Mouse (Mus musculus) gastrocnemius, adult 2 months (tissue): ENCODE data around the gene Cfap61. TPM values are rescaled to one million over a fixed set of nuclear protein-coding genes. Genes with fewer than 3 reads are reported as not detected.
A peak's percentile ranks its signal among the peaks of the same experiment; 100 is the strongest.
"Not testable (repeated sequence)": the region's sequence is repeated elsewhere in the genome, so short reads cannot be mapped to it uniquely, and the experiment has no call there.

Experiments used
- DNase-seq: peaks from one replicate; pipeline ENCODE4 v3.0.0; 2022
- H3K27ac ChIP-seq: fragments of 200-600 bp; 2 replicates; pipeline ENCODE4 v1.8.1; 2022; ENCODE audit warnings: mild to moderate bottlenecking
- H3K4me3 ChIP-seq: fragments of 200-600 bp; 2 replicates; pipeline ENCODE4 v1.8.1; 2022; ENCODE audit warnings: mild to moderate bottlenecking, moderate library complexity
- CTCF ChIP-seq: fragments of 200-600 bp; IDR thresholded peaks from 2 replicates; pipeline ENCODE4 v1.8.1; 2022; ENCODE audit warnings: antibody characterized with exemption, mild to moderate bottlenecking, moderate library complexity
- intact Hi-C: fragments of 180-260 bp; cut with DNase I; formaldehyde crosslinking; loops from one replicate; pipeline ENCODE4 v1.15.1; 2025
- total RNA-seq, 2 experiments: library from RNA; stranded (reverse); gene quantifications; 2 replicates each; pipeline ENCODE4 v1.2.3; 2021

Gene Cfap61
- total RNA-seq, 2 experiments from 2014 or later, result not detected

DNA sequence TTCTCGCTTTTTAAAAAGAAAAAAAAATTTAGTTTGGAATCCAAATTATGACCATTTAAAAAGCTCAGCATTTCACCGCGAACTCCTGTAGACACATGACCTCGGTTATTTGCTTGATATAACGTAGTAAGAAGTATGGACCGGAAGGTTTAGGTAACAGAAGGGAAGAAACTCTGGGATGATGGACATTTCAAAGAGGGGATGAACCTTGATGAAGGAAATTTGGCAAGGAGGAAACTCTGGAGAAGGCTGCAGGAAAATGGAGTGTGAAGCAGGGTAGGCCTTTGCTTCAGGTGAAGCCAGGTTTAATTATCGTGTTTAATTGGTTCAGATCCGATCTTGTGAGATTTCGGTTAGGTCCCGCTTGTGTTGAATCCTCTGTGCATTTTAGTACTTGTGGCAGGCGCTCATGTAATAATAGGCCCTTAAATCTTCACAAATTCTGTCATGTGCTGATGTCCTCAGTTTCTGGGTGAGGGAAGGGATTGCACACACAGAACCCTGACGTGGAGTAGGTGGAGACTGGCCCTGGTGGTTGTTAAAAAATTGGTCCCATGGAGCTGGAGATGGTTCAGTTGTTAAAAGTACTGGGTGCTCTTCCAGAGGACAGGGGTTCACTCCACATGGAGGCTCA is 30.5 kb upstream of the Cfap61 start:
- H3K27ac ChIP-seq, result peak overlapping the region; percentile 97
- no peak for DNase-seq
- H3K4me3 ChIP-seq, result peak overlapping the region; percentile 91
- TF ChIP-seq CTCF, result no peak
- intact Hi-C loops, result no loop called here

DNA sequence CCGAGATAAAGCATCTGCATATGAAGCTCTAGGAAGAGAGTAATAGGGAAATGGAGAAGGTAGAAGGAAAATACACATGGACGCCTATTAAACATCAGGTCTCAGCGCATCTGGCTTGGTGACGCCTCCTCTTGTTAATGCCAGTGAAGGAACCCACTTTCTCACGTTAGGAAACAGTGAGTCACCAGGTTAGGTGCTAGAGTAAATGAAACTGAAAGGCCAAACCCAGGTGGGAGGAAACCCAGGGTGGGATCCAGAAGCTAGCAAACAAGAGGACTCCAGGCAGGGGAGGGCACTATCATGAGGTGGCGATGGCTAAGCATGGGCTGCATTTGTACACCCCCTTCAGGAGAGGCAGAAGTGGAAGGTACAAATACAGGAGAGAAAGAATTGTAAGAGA is 29.4 kb upstream of the Cfap61 start:
- DNase-seq, result no peak
- Histone ChIP-seq H3K4me3 (no peak overlapping the region), H3K27ac (no peak overlapping the region)
- TF ChIP-seq CTCF, result no peak
- intact Hi-C loops, result no loop called here

DNA sequence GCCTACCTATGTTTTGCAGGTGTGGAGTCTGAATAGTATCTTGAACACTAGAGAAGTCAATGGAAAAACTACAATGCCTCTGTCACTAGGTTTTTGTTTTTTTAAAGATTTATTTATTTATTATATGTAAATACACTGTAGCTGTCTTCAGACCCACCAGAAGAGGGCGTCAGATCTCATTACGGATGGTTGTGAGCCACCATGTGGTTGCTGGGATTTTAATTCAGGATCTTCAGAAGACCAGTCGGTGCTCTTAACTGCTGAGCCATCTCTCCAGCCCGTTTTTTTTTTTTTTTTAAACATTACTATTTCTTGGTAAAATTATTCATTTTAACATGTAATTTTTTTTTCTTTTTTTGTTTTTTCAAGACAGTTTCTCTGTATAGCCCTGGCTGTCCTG is 28.7 kb upstream of the Cfap61 start:
- H3K27ac ChIP-seq, DNase-seq, H3K4me3 ChIP-seq, intact Hi-C loops: not testable (repeated sequence)
- TF ChIP-seq CTCF, result peak; percentile 54

DNA sequence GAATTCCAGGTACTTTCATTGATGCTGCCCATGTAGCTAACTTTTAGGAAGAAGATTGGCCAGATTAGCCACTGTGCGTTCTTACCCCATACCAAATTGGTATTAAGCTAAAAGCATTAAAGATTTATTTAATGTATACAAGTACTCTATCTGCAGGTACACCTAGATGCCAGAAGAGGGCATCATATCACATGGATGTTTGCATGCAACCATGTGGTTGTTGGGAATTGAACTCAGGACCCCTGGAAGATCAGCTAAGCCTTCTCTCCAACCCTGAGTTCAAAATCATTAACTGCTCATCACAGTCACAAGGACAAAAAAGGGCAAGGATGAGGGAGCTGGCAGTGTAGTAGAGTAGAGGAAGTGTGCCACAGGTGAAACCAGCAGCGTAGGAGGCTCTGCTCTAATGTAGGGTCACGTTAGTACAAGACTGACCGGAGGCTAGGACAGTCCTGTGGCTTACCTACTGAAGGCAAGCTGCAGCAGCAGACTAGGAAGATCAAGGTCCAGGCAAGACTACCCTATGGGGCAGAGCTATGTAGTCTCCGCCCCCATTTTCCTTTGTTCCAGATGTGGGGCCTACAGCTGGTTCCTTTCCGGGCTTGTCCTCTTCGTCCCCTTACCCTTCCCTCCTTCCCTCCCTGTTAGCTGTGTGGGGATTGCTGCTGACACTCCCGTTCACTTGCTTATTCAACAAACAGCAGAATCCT is 13.5 kb upstream of the Cfap61 start:
- peak; percentile 32 for TF ChIP-seq CTCF
- intact Hi-C loops, result no loop called here

DNA sequence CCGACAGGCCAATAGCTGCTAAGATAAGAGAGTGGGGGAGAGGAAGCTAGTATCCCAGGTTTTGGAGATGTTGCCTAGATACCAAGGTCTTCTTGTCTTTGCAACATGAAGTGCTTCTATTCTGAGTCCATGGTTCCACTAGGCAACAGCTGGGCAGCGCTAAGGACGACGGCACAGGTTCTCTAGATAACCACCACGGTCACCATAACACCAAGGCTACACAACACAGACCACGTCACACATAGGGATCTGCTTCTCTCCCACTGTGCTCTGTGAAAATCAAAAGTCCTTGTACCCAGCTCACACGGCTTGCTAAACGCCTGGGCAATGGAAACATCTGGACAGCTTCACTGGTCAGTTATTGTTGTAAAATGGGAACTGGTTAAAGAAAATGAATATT is 2.4 kb downstream of the Cfap61 start:
- no peak for DNase-seq
- intact Hi-C loops, result no loop called here

More for the DNA sequence above, 13.5 kb upstream of the Cfap61 start:
- H3K4me3 ChIP-seq, result no peak overlapping the region
- no peak for DNase-seq
- no peak overlapping the region for H3K27ac ChIP-seq

DNA sequence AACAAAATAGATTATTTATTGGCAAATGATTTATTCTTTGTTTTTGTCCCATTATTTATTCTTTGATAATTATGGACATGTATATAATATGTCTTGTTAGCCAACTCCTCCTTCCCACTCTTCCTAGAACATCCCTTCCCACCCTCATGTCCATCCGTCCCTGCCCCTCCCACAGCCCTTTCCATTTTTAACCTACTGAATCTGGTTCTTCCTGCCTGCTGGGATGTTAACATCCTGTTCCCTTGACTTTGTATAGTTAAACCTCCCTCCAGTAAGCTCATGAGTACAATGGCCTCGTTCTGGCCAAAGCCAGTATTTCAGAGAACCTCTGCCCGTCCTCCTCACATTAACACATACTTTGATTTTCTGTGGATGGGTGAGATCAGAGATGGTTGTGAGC is 6.8 kb downstream of the Cfap61 start:
- no peak for TF ChIP-seq CTCF
- no peak overlapping the region for H3K27ac ChIP-seq
- intact Hi-C loops, result no loop called here
- H3K4me3 ChIP-seq, result no peak overlapping the region
- no peak for DNase-seq

More for the DNA sequence above, 2.4 kb downstream of the Cfap61 start:
- no peak for TF ChIP-seq CTCF
- Histone ChIP-seq H3K27ac (no peak overlapping the region), H3K4me3 (no peak overlapping the region)

DNA sequence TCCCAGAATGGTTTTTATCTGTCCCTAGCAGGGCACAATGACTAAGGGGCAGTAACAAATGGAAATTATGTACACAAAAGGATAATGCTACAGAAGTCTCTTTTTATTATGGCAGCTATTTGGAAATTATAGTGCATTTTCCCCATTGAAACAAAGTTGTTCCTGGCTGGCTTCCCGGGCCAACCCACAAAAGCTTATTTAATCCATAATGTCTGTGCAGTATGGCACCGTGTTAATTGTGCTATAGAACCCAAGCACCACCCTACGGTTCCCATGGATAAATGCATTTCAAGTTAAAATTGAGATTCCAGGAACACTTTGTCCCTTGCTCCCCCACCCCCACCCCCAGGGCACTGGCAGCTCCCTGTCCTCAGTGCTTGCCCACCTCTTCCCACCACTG is 9.7 kb downstream of the Cfap61 start:
- Histone ChIP-seq H3K4me3 (no peak overlapping the region), H3K27ac (no peak overlapping the region)
- intact Hi-C loops, result no loop called here
- no peak for TF ChIP-seq CTCF
- DNase-seq, result no peak

DNA sequence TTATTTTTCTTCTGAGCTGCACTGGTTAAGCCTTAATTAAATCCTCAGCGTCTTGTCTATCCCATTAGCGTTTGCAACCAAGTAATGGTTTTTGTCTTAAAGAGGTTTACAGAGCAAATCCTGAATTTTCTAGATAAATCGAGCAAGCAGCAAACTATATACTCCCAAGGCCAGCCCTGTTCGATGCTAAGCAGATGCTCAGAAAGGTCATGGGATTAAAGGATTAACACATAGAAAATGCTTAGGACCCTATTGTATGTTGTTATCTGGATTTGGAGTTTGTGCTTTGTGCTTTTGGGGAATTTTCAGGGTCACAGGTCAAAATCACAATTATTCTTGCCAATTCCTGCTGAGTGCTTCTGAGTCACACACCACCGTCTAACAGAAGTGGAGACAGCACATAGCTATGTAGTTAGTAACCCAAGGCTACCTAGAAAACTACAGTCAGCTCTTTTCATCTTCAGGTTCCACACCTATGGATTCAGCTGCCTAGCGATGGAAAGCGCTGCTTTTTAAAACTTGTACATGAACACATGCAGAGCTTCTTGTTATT is 13.9 kb downstream of the Cfap61 start:
- Histone ChIP-seq H3K4me3 (no peak overlapping the region), H3K27ac (no peak overlapping the region)
- intact Hi-C loops, result no loop called here
- no peak for TF ChIP-seq CTCF
- DNase-seq, result no peak

DNA sequence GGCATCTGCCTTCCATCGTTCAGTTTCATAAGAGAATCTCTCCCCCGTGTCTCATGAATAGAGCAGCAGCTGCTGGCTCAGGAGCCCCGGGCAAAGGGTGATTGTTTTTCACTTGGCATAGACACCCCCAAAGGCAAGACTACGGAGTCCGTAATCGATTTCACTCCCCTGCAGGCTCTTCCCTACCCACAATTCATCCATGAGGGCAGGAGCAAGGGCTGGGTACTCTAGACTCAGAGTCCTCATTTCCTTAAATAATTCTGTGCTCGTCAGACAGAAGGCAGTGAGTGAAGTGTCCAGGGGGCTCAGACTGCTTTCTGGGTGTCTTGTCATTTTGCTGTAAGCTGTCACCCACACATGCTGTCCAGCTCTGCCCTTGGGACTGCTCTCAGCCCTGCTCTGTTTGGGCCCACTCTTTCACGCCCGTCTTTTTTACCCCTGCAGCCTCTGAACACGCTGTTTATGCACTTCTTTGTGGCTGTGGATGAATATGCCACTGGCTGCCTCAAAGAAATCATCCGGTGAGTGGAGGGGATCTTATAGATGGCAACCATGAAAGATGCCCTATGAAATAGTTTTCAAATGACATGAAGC is 15.0 kb downstream of the Cfap61 start:
- intact Hi-C loops, result loop anchor here (10.0 kb wide), 1 partner anchor 435 kb away; no protein-coding TSS in a partner anchor
- Histone ChIP-seq H3K27ac (no peak overlapping the region), H3K4me3 (no peak overlapping the region)
- no peak for TF ChIP-seq CTCF
- DNase-seq, result no peak

DNA sequence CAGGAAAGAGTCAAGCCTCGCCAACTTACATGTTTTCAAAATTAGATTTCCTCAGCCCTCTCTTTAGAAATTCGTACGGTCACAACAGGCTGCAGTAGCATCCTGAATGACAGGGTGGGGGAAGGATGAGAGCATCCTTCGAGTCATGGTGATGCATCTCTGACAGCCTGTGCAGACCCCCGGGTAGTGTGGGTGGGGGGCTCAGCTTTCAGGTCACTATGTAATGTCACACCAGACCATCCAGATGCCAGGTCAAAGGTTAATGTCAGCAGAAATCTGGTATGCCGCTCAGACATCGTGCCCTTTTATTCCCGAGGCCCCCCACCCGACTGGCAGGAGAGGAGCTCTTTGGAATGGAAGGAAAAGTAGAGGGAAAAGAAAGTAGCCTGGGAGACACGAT is 15.7 kb downstream of the Cfap61 start:
- TF ChIP-seq CTCF, result no peak
- Histone ChIP-seq H3K4me3 (no peak overlapping the region), H3K27ac (no peak overlapping the region)
- intact Hi-C loops, result loop anchor here (10.0 kb wide), 1 partner anchor 435 kb away; no protein-coding TSS in a partner anchor
- no peak for DNase-seq

DNA sequence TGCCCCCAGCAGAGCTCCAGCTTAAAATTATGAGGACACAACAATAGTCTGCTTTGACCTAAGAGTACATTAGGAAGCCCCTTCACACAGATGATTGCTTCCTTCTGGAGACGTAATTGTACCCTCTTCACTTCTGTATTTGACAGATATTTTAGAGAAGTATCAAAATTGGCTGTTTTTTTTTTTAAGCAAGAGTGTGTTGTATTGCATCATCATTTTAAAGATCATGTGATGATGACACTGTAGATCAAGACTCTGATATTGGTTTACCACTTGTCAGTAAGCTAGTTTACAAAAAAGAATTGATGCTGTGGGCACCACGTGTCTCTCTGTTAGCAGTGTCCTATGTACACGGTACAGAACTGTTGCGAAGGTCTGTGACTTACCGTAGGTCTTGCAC is 18.1 kb downstream of the Cfap61 start:
- TF ChIP-seq CTCF, result no peak
- intact Hi-C loops, result loop anchor here (10.0 kb wide), 1 partner anchor 432 kb away; no protein-coding TSS in a partner anchor
- DNase-seq, result no peak

DNA sequence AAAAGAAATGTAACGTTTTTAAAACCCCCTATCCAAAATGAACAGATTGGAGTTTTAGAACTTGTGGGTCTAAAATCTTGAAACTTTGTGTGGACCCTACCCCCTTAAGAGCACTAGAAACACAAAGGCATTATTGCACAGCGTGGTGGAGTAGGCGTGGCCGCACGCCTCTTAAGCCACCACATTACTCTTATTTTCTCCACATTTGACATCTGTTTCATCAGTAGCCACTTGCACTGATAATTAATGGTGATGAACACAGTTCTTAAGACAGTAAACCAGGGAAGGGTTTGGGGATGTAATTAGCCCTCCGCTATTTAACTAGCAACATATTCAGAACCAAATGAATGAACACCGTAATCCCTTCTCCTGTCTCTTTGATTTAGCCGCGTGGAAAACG is 21.3 kb downstream of the Cfap61 start:
- Histone ChIP-seq H3K4me3 (no peak overlapping the region), H3K27ac (no peak overlapping the region)
- intact Hi-C loops, result loop anchor here (2.0 to 10.0 kb wide), 2 partner anchors 429 to 459 kb away; no protein-coding TSS in a partner anchor
- DNase-seq, result no peak
- no peak for TF ChIP-seq CTCF

More for the DNA sequence above, 18.1 kb downstream of the Cfap61 start:
- no peak overlapping the region for H3K27ac ChIP-seq
- H3K4me3 ChIP-seq, result no peak overlapping the region

DNA sequence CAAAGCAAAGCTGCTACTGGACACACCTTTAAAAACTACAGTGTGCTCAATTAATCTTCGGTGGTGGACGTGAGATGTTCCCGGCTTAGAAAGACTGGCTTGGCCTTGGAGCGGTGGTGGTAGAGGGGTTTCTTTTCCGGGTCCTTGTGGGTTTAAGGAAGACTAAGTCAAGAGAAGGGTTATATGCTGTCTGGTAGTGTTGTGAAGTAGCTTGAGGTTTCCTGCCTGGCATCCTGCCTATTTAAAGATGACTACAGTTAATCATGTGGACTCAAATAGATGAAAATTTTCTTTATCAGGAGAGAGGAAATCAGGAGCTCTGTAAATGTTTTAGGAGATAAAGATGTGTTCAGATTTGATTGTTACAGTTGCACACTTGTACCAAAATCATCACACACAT is 21.7 kb downstream of the Cfap61 start:
- no peak overlapping the region for H3K27ac ChIP-seq
- no peak for TF ChIP-seq CTCF
- no peak for DNase-seq
- no peak overlapping the region for H3K4me3 ChIP-seq
- intact Hi-C loops, result loop anchor here (2.0 to 10.0 kb wide), 2 partner anchors 428 to 458 kb away; no protein-coding TSS in a partner anchor
